Mouse (Mus musculus): Measurements from ENCODE around the gene E2f3. TPM values are rescaled to one million over a fixed set of nuclear protein-coding genes. Genes with fewer than 3 reads are reported as not detected.

E2f3 gene
- polyA plus RNA-seq, 1 experiment, result not detected

DNA sequence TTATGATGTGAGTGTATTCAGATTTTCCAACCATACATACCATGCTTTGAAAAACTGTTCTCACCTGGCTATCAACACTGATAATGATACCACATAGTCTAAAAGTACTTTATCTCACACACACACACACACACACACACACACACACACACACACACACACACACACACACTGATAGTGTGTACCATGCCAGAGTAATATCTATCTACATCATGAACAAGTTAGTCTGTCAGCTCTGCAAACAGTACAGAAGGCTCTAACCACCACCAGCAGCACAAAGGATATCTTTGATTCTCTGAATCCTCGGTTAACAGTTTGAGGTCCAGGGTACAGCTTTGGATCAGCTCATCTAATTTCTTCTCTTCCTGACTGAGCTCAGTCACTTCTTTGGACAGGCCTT lies 69.3 kb downstream of the E2f3 start:
- Histone ChIP-seq H3K27ac (ENCODE audit: insufficient read depth, low read depth, low read length) (no peak overlapping the region), H3K4me1 (ENCODE audit: control insufficient read depth, insufficient read depth, low read length) (no peaks in the 10 kb centered on the region), H3K4me3 (ENCODE audit: insufficient read depth, low read depth, low read length) (no peak overlapping the region)
- WGBS, result 32% methylated on average over 1 of the region's 1 CpGs
- TF ChIP-seq POLR2A (IDR thresholded peaks at IDR 0.05; ENCODE audit: insufficient read depth, low read depth, low read length), result no peak
- no peak for TF ChIP-seq CTCF (IDR thresholded peaks at IDR 0.05; ENCODE audit: insufficient read depth, low read depth, low read length)

DNA sequence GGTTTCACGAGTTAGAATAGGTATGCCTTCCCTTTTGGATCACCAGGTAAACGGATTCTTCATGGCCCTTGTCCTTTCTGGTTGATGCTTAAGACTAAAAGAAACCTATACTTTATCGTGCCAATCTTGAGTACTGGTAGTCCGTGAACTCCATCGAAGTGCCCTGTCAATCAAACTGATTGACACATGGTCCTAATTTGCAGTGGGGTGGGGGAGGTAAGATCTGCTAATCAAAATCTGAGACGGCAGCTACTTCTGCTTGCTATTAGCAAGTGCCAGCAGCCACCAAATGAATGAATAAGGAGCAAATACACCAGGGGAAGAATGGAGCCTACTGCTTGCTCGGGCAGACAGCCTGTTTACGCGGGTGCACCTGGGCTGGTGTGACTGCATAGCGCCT lies 72.3 kb downstream of the E2f3 start:
- TF ChIP-seq CTCF (IDR thresholded peaks at IDR 0.05; ENCODE audit: insufficient read depth, low read depth, low read length), result no peak
- no peak for TF ChIP-seq POLR2A (IDR thresholded peaks at IDR 0.05; ENCODE audit: insufficient read depth, low read depth, low read length)
- H3K4me1 ChIP-seq (ENCODE audit: control insufficient read depth, insufficient read depth, low read length), result no peaks in the 10 kb centered on the region; the same call in 1 of the 2 replicates
- H3K27ac ChIP-seq (ENCODE audit: insufficient read depth, low read depth, low read length), result no peak overlapping the region
- 85% methylated on average over 10 of the region's 10 CpGs for WGBS
- no peak overlapping the region for H3K4me3 ChIP-seq (ENCODE audit: insufficient read depth, low read depth, low read length)

DNA sequence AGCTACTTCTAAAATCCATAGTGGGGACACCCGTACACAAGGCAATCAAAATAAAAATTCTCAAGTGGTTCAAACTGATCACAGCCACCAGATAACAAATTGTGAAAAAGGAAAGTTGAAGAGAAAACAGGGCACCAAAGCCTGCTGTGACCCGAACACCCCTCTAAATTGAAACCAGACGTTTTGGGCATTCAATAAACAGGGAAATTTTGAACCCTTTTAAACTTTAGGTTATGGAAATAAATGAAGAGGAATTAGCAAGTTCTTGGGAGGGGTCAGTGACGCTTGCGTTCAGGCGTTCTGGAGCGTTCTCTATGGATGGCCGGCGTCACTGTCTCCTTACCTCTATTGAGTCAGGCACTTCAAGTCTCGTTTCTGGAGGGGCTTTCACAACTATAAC lies 72.8 kb downstream of the E2f3 start:
- TF ChIP-seq POLR2A (IDR thresholded peaks at IDR 0.05; ENCODE audit: insufficient read depth, low read depth, low read length) (no peak), CTCF (IDR thresholded peaks at IDR 0.05; ENCODE audit: insufficient read depth, low read depth, low read length) (no peak)
- Histone ChIP-seq H3K4me3 (ENCODE audit: insufficient read depth, low read depth, low read length) (no peak overlapping the region), H3K27ac (ENCODE audit: insufficient read depth, low read depth, low read length) (no peak overlapping the region), H3K4me1 (ENCODE audit: control insufficient read depth, insufficient read depth, low read length) (no peaks in the 10 kb centered on the region; the same call in 1 of the 2 replicates)
- WGBS, result 92% methylated on average over 10 of the region's 10 CpGs

DNA sequence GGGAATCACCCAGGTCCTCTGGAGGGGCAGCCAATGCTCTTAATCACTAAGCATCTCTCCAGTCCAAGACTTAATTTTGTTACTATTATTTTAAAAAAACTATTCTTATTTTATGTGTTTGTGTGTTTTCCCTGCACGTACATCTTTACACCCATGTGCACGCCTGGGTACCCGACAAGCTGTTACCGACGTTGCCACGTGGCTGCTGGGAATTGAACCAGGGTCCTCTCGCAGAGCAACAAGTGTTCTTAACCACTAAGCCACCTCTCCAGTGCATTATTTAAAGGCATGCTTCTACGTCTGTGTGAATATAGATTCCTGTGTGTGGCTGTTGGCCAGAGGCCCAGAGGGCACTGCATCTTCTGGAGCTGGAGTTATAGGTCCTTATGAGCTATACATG lies 73.6 kb downstream of the E2f3 start:
- WGBS, result 95% methylated on average over 8 of the region's 8 CpGs
- H3K27ac ChIP-seq (ENCODE audit: insufficient read depth, low read depth, low read length), result no peak overlapping the region
- H3K4me3 ChIP-seq (ENCODE audit: insufficient read depth, low read depth, low read length), result no peak overlapping the region
- peaks cover 3% of the 10 kb centered on the region for H3K4me1 ChIP-seq (ENCODE audit: control insufficient read depth, insufficient read depth, low read length)
- TF ChIP-seq CTCF (IDR thresholded peaks at IDR 0.05; ENCODE audit: insufficient read depth, low read depth, low read length), result no peak
- no peak for TF ChIP-seq POLR2A (IDR thresholded peaks at IDR 0.05; ENCODE audit: insufficient read depth, low read depth, low read length)

DNA sequence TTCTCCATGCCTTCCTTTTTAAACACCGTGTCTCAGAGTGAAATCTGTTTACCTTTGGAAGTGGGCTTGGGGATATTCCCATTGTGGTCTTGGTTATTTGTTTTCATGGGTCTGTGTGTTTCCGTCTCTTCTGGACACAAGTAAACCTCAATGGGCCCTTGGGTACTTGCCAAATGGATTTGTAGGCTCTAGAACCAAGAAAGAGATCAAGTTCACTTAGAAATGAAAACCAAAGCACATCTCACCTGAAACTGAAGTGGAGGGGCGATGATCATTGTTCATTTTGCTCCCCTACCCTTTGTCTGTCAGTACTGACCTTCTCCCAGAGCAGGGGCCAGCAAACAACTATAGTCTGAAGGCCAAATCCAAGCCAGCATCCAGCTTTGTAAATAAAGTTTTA lies 74.7 kb downstream of the E2f3 start:
- Histone ChIP-seq H3K27ac (ENCODE audit: insufficient read depth, low read depth, low read length) (no peak overlapping the region), H3K4me3 (ENCODE audit: insufficient read depth, low read depth, low read length) (no peak overlapping the region), H3K4me1 (ENCODE audit: control insufficient read depth, insufficient read depth, low read length) (peaks cover 3% of the 10 kb centered on the region)
- WGBS, result 97% methylated on average over 3 of the region's 3 CpGs
- TF ChIP-seq CTCF (IDR thresholded peaks at IDR 0.05; ENCODE audit: insufficient read depth, low read depth, low read length) (no peak), POLR2A (IDR thresholded peaks at IDR 0.05; ENCODE audit: insufficient read depth, low read depth, low read length) (no peak)

DNA sequence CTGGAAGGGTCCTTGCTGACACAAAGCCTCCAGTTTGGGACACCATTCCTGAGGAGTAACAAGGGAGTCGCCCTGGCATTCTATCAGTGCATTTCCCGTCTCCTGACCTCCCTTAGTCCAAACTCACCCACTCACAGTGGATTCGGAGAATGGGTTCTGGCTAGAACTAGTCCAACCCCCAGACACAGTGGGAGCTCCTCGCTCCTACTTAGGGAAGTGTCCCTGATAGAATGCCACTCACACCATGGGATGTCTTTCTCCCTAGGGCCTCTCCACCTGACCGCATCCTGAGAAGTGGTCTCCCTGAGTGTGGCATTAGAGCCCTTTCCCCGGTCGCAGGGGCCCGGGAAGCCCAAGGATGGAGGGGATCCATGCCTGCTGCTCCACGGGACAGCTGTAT lies 77.4 kb downstream of the E2f3 start:
- TF ChIP-seq POLR2A (IDR thresholded peaks at IDR 0.05; ENCODE audit: insufficient read depth, low read depth, low read length) (no peak), CTCF (IDR thresholded peaks at IDR 0.05; ENCODE audit: insufficient read depth, low read depth, low read length) (no peak)
- Histone ChIP-seq H3K4me3 (ENCODE audit: insufficient read depth, low read depth, low read length) (no peak overlapping the region), H3K4me1 (ENCODE audit: control insufficient read depth, insufficient read depth, low read length) (peaks cover 3% of the 10 kb centered on the region), H3K27ac (ENCODE audit: insufficient read depth, low read depth, low read length) (no peak overlapping the region)
- 96% methylated on average over 9 of the region's 9 CpGs for WGBS

DNA sequence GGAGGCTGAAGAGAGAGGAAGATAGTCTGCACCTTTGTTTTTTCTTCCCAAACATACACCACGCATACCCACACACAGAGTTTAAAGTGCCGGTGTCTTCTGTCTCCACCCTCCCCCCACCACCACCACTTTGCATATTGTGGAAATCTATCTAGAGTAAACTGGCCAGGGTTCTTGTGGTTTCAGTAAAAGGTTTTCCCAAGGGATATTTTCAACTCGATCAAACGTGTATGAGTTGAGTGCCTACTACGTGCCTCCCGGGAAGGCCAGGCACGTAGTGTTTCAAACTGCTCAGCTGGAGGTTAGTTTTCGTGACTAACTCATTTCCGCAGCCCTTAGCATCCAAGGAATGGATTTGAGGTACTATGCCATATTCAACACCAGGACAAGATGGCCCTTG lies 77.9 kb downstream of the E2f3 start:
- peak overlapping the region; percentile 25; the same call in 1 of the 2 replicates for H3K27ac ChIP-seq (ENCODE audit: insufficient read depth, low read depth, low read length)
- WGBS, result 73% methylated on average over 9 of the region's 9 CpGs
- TF ChIP-seq CTCF (IDR thresholded peaks at IDR 0.05; ENCODE audit: insufficient read depth, low read depth, low read length) (no peak), POLR2A (IDR thresholded peaks at IDR 0.05; ENCODE audit: insufficient read depth, low read depth, low read length) (no peak)

DNA sequence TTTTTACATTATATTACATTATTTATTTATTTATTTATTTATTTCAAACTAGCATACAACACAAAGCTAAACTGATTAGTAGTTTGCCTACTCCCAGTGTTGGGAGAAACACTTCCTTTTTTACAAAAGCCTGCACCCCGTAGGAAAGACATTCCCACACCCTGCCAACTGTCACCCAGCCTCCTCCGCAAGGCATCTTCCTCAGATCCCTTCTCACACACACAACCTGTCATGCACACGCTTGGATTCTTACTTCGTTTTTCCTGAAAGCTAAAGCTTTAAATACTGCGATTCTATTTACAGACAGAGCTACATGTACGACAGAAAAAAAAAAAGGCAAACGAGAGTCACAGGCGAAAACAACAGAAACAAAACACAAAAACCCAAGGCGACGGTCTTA lies 79.1 kb downstream of the E2f3 start:
- Histone ChIP-seq H3K27ac (ENCODE audit: insufficient read depth, low read depth, low read length) (0 out of 2 replicates have a peak overlapping the region, but pooled peaks have one; percentile 59), H3K4me3 (ENCODE audit: insufficient read depth, low read depth, low read length) (no peak overlapping the region), H3K4me1 (ENCODE audit: control insufficient read depth, insufficient read depth, low read length) (peaks cover 3% of the 10 kb centered on the region)
- 44% methylated on average over 10 of the region's 10 CpGs for WGBS
- no peak for TF ChIP-seq CTCF (IDR thresholded peaks at IDR 0.05; ENCODE audit: insufficient read depth, low read depth, low read length)
- no peak for TF ChIP-seq POLR2A (IDR thresholded peaks at IDR 0.05; ENCODE audit: insufficient read depth, low read depth, low read length)

More for the DNA sequence above, 77.9 kb downstream of the E2f3 start:
- Histone ChIP-seq H3K4me3 (ENCODE audit: insufficient read depth, low read depth, low read length) (no peak overlapping the region), H3K4me1 (ENCODE audit: control insufficient read depth, insufficient read depth, low read length) (peaks cover 3% of the 10 kb centered on the region)

DNA sequence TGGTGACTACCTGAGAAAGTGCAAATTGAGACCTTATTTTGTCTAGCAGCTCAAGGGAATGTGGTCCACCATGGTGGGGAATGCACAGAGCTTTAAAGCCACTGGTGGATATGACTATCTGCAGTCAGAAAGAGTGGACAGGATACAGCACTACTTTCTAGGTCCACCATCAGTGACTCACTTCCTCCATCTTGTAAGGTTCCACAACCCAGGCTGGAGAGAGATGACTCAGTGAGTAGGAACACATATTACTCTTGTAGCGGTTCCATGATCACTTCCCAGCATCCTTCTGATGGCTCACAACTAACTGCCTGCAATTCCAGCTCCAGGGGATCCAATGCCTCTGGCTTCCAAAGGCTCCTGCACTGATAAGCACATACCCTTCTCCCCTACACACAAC lies 82.5 kb downstream of the E2f3 start:
- WGBS, result 74% methylated on average over 1 of the region's 1 CpGs
- H3K4me3 ChIP-seq (ENCODE audit: insufficient read depth, low read depth, low read length), result no peak overlapping the region
- no peak overlapping the region for H3K27ac ChIP-seq (ENCODE audit: insufficient read depth, low read depth, low read length)
- peaks cover 3% of the 10 kb centered on the region for H3K4me1 ChIP-seq (ENCODE audit: control insufficient read depth, insufficient read depth, low read length)
- TF ChIP-seq CTCF (IDR thresholded peaks at IDR 0.05; ENCODE audit: insufficient read depth, low read depth, low read length) (no peak), POLR2A (IDR thresholded peaks at IDR 0.05; ENCODE audit: insufficient read depth, low read depth, low read length) (no peak)

DNA sequence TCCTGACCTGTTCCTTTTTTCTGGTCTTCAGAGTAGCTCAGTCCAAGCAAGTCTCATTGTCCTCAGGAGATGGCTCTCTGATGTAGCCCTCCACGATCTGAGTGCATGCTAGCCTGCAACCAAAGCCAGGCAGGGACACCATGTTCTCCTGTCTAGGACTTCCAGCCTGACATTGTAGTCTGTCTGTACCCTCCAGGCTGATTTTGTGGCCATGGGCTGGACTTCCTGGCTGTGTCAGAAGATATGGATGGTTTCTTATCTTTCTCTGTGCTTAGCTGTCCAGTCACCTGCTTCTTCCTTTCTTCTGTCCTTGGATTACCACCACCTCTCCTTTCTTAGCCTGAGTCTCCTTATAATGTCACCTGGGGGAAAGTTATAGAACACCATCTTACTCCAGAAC lies 83.2 kb downstream of the E2f3 start:
- TF ChIP-seq POLR2A (IDR thresholded peaks at IDR 0.05; ENCODE audit: insufficient read depth, low read depth, low read length) (no peak), CTCF (IDR thresholded peaks at IDR 0.05; ENCODE audit: insufficient read depth, low read depth, low read length) (no peak)
- H3K4me3 ChIP-seq (ENCODE audit: insufficient read depth, low read depth, low read length), result no peak overlapping the region
- WGBS, result 96% methylated on average over 1 of the region's 1 CpGs
- no peak overlapping the region for H3K27ac ChIP-seq (ENCODE audit: insufficient read depth, low read depth, low read length)
- H3K4me1 ChIP-seq (ENCODE audit: control insufficient read depth, insufficient read depth, low read length), result peaks cover under 1% of the 10 kb centered on the region; the same call in 1 of the 2 replicates

Data from olfactory bulb, adult 2 months (tissue).